Mouse (Mus musculus): ENCODE measurements around the gene Nutm2. TPM values are rescaled to one million over a fixed set of nuclear protein-coding genes. Genes with fewer than 3 reads are reported as not detected.
A peak's percentile ranks its signal among the peaks of the same experiment; 100 is the strongest.
"Not testable (repeated sequence)": the region's sequence is repeated elsewhere in the genome, so short reads cannot be mapped to it uniquely, and the experiment has no call there.

The Nutm2 gene
- polyA plus RNA-seq, 1 experiment from 2014 or later, result not detected

GRCm38 (mm10) chr13:50464621-50465562 is 2.2 kb upstream of the Nutm2 start:
- no peaks in the 10 kb centered on the region for H3K9me3 ChIP-seq

DNA sequence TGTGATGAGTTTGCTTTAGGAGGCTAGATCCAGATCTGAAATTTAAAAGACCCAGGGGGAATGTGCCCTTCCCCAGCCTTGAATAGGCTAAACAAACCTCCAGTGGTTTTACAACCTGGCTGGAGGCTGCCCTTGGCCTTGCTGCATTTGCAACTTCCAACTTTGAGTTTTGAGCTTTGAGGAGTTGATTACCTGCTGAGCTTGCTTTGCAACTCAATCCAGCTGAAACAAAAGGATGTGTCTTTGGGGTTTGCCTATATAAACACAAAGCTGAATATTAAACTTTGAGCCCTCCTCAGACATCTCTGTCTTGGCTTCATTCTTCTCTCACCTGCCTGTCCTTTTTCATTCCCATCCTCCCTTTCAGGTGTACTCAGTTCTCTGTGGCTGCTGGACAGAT is 21.4 kb downstream of the Nutm2 start:
- not testable (repeated sequence) for H3K4me1 ChIP-seq; H3K9me3 ChIP-seq; H3K27me3 ChIP-seq; H3K27ac ChIP-seq (replicated peaks); H3K4me2 ChIP-seq (replicated peaks); ATAC-seq (replicated peaks); H3K4me3 ChIP-seq; H3K36me3 ChIP-seq; H3K9ac ChIP-seq (replicated peaks)

More at GRCm38 (mm10) chr13:50464621-50465562, 2.2 kb upstream of the Nutm2 start:
- H3K27ac ChIP-seq (replicated peaks), result no peak overlapping the region
- 45% methylated on average over 27 of the region's 27 CpGs for WGBS
- peak overlapping the region; percentile 36 for H3K4me2 ChIP-seq (replicated peaks)
- no peaks in the 10 kb centered on the region for H3K27me3 ChIP-seq
- 0 out of 2 replicates have a peak, but pooled peaks have one; percentile 23 for ATAC-seq (replicated peaks)
- peak overlapping the region; percentile 30 for H3K4me3 ChIP-seq
- H3K9ac ChIP-seq (replicated peaks), result no peak overlapping the region
- H3K36me3 ChIP-seq, result no peaks in the 10 kb centered on the region
- H3K4me1 ChIP-seq, result no peaks in the 10 kb centered on the region

- H3K36me3 ChIP-seq; H3K9ac ChIP-seq (replicated peaks); H3K27me3 ChIP-seq; H3K9me3 ChIP-seq; H3K4me3 ChIP-seq; H3K27ac ChIP-seq (replicated peaks); ATAC-seq (replicated peaks); H3K4me2 ChIP-seq (replicated peaks); H3K4me1 ChIP-seq: not testable (repeated sequence)
- WGBS, result 82% methylated on average over 9 of the region's 9 CpGs
Observed at GRCm38 (mm10) chr13:50510470-50511343, 43.6 kb downstream of the Nutm2 start.

Other genes starting within 250 kb of the Nutm2 start
- gene Gm906, start 217.0 kb upstream of the Nutm2 start, polyA plus RNA-seq (2015; fragmentation: Nextera tagmentation; extraction: Ambion mirVana), result not detected in 2 replicates
- 30.8 and 31.4 TPM in 2 replicates for gene Fbxw17, start 49.4 kb upstream of the Nutm2 start, polyA plus RNA-seq (2015; fragmentation: Nextera tagmentation; extraction: Ambion mirVana)
- gene Gm47429, start 23.4 kb upstream of the Nutm2 start, polyA plus RNA-seq (2015; fragmentation: Nextera tagmentation; extraction: Ambion mirVana), result not detected in 2 replicates
- gene Gm904, start 175.9 kb downstream of the Nutm2 start, polyA plus RNA-seq (2015; fragmentation: Nextera tagmentation; extraction: Ambion mirVana), result not detected in 2 replicates
- not detected in 2 replicates for gene Gm8765, start 231.0 kb downstream of the Nutm2 start, polyA plus RNA-seq (2015; fragmentation: Nextera tagmentation; extraction: Ambion mirVana)